Mouse (Mus musculus): ENCODE results near the gene Filip1.

- TF ChIP-seq GATA1 (IDR thresholded peaks at IDR 0.05; ENCODE audit: borderline replicate concordance, low read length) = no peak
- TF ChIP-seq FLI1 (IDR thresholded peaks at IDR 0.05; ENCODE audit: low read length) = no peak
Measured at GRCm38 (mm10) chr9:79938416-79939206, 74.0 kb downstream of the Filip1 start.
